Mouse (Mus musculus) embryo, embryonic 11 days (tissue): ENCODE data around the gene A4galt.

Experiments
- DNase-seq: peaks from one replicate; pipeline ENCODE4 v3.0.0-alpha.2; 2015

The A4galt gene

DNA sequence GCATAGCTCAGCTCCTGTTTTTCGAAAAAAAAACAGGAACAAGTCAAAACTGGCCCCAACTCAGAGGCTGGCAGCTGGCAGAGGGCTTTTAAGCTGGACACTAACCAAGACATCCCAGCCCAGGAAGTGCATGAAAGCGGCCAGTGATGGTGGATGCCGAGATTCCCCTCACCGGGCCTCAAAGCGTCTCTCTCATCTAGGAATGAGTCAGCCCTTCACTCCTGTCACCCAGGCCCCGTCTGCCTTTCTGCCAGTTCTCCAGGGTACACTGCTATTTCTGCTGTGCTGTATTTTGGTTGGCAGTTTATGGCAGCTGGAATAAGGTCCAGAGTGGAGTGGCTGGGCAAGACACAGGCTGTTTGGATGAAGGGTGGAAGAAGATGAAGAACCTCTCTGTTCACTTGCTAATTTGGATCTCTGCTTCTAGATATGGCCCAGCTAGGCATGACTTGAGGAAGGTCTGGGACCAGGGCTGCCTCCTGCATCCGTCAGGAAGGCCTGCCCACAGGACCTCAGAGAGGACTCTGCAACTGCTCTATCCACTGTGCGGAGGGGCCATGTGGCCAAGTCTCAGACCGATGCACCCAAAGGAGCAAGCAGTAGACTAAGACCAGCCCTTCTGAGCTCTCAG is 27.3 kb downstream of the A4galt start:
- DNase-seq = peak; percentile 22

DNA sequence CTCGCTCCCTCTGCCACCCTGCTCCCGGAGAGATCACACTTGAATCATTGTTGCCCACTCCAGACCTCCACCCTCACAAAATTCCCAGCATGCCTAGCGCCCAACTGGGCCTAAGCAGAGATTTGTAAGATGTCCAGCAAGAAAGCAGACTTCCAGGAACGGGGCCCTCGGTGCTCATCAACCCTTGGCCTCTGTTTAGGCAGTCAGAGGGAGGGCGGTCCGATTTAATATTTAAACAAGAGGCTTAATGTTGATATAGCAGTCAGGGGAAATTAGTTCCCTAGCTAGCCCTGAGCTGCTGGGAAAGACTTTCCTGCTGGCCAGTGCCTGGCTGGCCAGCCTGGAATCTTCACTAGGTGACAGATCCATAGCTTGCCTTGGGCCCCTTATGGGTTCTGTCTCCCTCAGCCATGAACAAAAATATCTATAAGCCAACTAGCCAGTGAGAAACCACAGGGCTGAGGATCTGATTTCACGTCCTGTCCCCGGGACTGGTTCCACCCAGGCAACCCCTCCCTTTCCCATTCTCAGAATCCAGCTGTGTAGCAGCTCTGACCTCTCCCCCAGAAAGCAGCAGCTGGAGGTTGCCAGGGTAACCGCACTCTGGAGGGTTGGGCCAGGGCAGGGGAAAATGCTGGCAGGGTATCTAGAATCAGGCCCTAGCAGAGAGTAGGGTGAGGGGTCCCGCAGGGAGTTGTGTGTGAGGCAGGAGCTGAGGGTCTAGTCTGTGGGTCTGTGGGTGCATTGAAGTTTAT is 28.2 kb downstream of the A4galt start:
- peak; percentile 85 for DNase-seq

DNA sequence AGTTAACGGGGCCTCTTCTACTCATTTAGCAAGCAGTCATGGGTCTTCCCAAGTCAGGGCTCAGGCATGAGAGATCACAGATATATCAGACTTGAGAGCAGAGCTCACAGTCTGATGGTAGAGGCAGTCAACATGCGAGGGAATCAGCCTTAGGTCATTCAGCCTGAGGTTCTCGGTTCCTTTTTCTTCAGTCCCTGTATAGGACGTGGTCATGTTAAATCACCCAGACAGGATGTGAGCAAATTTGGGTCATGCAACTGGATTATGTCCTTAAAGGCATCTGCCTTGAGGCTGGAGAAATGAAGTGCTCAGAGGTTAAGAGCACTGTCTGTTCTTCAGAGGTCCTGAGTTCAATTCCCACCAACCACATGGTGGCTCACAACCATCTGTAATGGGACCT is 29.9 kb downstream of the A4galt start:
- no peak for DNase-seq

DNA sequence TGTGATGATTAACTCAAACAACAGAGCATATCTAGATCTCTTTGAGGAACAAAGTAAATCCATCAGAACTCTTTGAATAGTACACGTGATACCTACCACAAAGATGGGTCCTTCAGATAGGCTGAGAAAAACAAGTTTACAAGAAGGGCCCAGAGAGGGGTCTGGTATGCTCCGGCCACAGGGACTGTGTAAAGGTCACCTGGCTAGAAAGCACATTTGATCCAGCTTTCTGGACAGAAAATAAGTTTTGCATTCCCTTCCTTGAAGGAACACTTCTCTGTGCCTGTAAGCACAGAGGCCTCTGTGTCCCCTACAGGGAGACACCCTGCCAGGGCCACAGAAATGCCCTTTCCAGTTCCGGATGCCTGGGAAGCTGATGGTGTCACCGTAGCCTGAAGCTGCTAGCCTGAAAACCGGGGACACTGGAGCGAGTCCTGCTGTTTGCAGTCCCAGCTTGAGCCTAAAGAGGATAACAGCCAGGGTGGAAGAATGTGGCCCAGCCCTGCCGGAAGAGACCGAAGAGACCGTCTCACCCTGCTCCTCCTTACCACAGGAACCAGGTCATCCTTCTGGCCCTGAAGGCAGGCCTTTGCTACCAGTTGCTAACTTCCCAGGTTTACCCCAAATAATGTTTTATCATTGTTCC is 31.1 kb downstream of the A4galt start:
- no peak for DNase-seq

DNA sequence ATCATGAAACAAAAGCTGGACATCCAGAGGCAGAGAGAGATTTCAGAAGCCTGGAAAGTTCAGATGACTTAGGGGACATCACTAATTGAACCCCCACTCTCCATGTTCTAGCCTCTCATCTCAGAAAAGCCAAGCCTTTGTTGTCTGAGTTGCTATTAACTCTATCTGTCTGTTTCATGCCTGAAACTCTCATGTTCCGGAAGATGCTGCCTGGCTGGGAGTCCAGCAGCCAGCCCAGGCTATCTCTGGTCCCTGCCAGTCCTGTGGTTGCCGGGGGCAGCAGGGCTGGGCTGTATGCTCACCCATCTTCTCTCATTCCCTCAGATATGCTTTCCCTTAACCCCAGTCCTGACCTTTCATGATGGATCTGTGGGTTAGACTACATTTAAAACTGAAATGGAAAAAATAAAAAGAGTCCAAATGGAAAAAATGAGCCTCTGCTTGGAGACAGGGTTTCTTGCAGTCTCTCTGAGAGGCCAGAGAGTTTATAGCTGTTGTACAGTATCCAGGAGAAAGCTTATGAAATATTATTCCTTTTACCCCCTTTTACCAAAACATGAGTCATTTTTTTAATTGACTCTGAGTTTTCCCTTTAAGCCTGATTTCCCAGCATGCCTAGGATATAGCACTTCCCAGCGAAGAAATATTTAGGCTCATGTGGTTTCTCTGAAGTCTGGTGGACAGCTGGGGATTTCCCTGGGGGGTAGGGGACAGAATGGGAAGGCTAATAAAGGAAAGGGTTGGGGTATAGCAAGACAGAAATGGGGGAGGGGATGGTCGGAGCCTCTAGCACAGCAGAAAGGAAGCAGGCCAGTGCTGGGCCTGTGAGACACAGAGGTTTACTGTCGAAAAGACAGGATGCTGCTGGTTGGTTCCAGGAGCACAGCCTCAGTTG is 36.0 kb downstream of the A4galt start:
- DNase-seq = peak; percentile 74

DNA sequence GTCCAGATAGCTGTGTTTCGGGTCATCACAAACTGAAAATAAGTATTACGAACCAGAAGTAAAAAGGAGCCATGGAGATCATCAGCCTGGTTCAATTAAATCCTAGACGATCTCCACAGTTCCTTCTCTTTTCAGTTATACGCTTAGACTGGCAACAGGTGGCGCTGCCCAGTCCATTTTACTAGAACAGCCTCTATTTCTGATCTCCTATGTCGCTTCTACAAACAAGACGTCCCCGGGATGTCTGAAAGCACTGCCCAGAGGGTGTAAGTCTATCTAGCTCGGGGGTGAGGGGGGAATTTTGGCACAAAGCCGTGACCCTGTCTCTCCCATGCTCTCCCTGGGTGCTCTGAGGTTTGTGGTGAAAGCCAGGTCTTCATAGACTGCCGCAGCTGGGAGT is 41.3 kb downstream of the A4galt start:
- DNase-seq = peak; percentile 80

DNA sequence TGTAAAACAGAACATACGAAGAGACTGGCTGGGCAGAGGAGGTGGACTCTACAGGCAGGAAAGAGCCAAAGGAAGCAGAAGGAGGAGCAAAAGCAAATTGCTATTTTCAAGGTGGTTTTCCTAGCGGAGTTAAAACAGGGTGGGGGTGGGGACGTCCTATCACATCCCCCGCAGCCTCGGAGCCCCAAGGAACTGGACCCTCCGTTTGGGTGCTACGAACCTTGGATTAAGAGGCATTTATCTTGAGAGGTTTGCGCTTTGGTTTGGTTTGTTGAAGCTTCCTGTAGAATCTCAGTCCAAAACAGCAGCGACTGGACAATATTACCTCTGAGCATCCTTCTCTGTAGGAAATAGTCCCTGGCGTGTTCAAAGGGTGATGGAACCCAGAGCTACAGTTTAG is 41.9 kb downstream of the A4galt start:
- no peak for DNase-seq

DNA sequence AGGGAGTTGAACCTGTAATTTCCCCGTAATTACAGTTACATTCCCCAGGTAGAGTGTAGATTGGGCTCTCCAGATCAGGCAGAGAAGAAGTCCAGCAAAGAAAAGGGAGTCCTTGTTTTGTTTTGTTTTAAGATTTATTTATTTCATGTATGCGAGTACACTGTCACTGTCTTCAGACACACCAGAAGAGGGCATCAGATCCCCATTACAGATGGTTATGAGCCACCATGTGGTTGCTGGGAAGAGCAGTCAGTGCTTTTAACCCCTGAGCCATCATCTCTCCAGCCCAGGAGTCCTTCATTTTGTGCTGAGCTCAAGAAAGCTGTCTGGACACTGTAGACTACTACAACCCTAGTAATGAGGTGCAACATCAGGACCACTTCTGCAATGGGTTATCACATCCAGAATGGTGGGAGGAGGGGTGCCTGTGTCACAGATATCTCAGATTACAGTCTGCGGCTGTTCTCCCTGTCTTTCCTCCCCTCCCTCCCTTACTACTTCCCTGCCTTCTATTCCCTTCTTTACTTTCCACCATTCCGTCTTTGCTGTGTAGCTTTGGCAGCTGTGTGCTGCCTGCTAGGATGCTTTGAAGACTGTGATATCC is 42.4 kb downstream of the A4galt start:
- DNase-seq = peak; percentile 33

DNA sequence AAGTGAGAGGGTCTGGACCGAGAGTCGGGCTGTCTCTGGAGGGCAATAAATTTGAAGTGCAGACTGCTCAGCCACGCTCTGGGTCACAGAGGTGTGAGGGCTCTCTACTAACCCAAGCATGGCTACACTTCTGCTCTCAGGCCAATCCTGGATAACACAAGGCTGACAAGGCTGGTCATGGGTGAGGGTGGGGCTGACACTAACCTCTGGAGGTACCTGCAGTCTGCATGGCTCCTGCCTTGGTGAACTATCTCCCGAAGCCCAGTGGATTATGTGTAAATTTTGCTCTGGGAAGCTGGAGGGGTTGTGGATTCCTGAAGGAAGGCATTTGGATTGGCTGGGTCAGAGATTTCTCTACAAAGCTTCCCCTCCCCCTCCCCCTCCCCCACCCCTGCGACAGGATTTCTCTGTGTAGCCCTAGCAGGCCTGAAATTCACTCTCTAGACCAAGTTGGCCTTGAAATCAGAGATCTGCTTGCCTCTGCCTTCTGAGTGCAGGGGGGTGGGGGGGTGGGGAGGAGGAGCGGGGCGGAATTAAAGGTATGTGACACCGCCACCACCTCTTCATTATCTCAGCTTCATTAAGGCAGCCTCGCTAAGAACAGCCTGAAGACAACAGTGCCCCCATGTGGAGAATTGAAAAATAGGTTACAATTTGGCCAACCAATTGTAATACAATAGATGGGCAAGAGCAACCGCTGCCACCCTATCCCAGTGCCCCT is 46.7 kb downstream of the A4galt start:
- peak; percentile 73 for DNase-seq

DNA sequence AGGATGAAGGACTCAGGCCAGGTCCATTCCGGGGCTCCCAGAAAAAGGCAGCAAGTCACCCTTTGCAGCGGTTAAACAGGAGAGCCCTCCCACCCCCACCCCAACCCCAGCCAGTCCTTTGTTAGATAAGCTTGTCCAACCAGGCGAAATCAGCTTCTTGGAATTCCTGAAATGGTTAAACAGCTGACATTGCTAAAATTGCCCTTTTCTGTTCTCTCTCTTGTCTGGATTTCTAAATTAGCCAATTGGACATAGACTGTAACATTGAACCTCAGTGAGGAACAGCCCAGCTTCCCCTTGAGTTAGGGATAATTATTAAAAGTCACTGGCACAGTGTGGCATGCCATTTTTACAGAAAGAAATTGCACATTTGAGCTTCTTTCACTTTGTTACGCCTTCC is 49.2 kb downstream of the A4galt start:
- no peak for DNase-seq

DNA sequence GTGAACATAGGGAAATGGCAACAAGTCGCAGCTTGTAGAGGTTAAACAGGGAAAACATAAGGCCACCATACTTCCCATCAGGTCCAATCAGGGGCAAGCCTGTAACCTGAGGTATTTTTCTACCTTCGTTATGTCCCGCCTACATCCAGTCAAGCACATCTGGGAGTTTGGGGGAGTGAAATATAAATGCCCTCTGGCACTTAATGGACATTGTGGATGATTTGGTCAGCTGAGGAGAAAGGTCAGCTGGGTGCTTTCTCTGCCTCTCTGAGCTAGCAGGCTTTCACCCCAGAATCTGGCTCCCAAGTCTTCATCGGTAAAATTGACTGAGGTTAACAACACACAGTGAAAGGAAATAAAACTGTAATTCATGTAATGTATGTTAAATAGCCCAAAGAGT is 58.2 kb downstream of the A4galt start:
- DNase-seq = no peak

DNA sequence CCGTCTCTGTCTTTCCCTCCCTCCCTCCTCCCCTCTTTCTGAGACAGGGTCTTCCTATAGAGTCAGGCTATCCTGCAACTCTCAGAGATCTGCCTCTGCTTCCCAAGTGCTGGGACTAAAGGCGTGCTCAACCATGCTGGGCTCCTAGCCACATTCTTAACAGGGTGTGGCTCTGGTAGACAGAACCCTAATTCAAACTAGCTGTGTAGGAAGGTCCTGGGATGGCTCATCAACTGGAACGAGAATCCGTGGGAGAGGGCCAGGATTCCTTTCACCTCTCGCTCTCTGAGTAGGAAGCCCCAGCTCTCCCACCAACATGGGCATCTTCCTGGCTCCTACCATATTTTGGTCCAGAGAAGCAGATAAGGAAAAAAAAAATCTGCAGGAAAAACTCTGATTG is 69.2 kb downstream of the A4galt start:
- no peak for DNase-seq

DNA sequence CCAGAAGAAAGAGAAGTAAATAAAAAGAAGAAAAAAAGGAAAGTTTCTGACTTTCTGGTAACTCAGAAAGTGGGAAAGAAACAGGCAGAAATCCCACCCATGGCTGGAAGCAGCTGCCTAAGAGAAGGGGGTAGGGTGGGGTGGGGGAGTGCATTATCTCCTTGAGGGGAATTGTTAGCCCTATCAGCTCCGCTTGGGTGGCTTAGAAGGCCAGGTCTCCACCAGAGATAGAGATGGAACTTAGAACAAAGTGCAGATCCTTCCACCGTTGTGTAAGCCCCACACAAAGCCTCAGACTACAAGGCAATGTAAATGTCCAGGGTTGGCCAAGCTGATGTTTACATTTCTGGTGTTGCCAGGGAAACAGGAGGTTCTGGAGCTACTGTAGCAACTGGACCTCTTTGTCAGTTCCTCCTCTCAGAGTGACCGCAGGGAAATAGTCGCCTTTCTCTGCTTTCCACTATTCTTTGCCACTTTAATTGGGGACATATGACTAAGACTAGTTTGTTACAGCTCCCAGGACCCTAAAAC is 69.7 kb downstream of the A4galt start:
- DNase-seq = no peak

DNA sequence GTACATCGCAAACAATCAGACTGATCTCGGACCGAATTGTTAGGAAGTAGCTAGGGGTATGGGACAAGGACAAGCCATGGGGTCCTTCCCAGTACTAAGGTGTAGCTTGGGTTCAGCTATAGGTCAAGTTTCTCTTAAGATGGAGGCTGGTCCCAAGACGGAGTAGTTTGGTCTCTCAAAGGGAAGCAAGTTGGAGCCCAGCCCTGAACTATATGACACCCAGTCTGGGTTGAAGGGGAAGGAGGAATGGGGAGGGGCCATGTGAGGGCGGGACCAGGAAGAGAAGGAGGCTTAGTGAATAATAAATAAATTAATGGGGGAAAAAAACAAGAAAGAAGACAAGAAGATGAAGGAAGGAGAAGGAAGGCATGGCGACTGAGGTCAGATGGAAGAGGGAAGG is 71.6 kb downstream of the A4galt start:
- DNase-seq = no peak
